ENCODE assay signal across 8 mouse cellular contexts in the genomic region with DNA sequence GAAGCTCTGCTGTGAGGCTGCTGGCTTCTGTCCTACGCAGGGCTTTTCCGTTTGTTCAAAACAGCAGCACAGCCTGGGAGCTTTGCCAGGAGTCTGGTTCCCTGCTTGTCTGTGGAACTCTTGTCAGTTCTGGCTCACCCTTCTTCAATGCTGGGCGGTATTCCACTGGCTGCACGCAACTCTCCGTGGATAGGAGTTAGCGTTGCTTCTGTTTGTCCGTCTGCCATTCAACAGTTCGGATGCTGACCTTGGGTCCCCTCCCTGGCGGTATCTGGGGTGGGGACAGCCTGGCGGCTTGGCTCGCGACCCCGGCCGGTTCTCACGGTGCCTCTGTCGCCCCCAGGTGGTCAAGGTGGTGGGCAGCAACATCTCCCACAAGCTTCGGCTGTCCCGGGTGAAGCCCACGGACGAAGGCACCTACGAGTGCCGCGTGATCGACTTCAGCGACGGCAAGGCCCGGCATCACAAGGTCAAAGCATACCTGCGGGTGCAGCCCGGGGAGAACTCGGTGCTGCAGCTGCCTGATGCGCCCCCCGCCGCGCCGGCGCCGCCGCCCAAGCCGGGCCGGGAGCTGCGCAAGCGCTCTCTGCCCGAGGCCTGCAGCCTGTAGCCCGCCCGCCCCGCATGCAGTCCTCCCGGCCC. TPM values are rescaled to one million over a fixed set of nuclear protein-coding genes. Genes with fewer than 3 reads are reported as not detected.
DNase-seq lines count a peak whose midpoint lies in the region; ATAC-seq and TF ChIP-seq lines count a peak whose summit lies in the region.

No protein-coding gene starts in this region.

- H3K27me3 ChIP-seq in hindbrain, embryonic 16.5 days (replicated peaks; ENCODE audit: control insufficient read depth, insufficient read depth, low read length), result 0 out of 2 replicates have a peak, but pooled peaks cover 3% of the 10 kb centered on the region

- no peak overlapping the region for H3K27ac ChIP-seq in gastrocnemius, adult 2 months
- peak overlapping the region; percentile 64 for H3K27ac ChIP-seq in hindbrain, embryonic 16.5 days (ENCODE audit: low read depth, low read length)

- H3K9ac ChIP-seq in hindbrain, embryonic 16.5 days (ENCODE audit: low read depth, low read length), result peak overlapping the region; percentile 67

- peak; percentile 85 for DNase-seq in ZHBTc4 (ENCODE audit: low read depth, low spot score)
- peak; percentile 75 for DNase-seq in cerebellum, postnatal 36 days
- peak; percentile 71 for DNase-seq in gastrocnemius, adult 2 months
- DNase-seq in left cerebral cortex, adult 18-20 months (ENCODE audit: low spot score in 2 of 2), result peak; percentile 82 to 90
- DNase-seq in lung, postnatal 36 days, result peak; percentile 85
- DNase-seq in right cerebral cortex, postnatal 10 days (ENCODE audit: low spot score in 2 of 2), result peak; percentile 93 to 95
- no peak for DNase-seq in c-Kit-positive CD71-positive TER-119-positive erythroid progenitor cells, embryonic 14.5 days (ENCODE audit: low spot score)

- H3K9me3 ChIP-seq in hindbrain, embryonic 16.5 days (ENCODE audit: control insufficient read depth, low read length), result no peaks in the 10 kb centered on the region

- H3K4me3 ChIP-seq in gastrocnemius, adult 2 months, result peak overlapping the region; percentile 75
- H3K4me3 ChIP-seq in hindbrain, embryonic 16.5 days (ENCODE audit: low read length), result peak overlapping the region; percentile 44

- H3K4me1 ChIP-seq in hindbrain, embryonic 16.5 days (ENCODE audit: control insufficient read depth, insufficient read depth, low read depth, low read length), result peaks cover 27% of the 10 kb centered on the region

- H3K4me2 ChIP-seq in hindbrain, embryonic 16.5 days (ENCODE audit: low read length), result peak overlapping the region; percentile 74

- ATAC-seq in hindbrain, embryonic 16.5 days, result peak; percentile 67

- TF ChIP-seq CTCF in gastrocnemius, adult 2 months (IDR thresholded peaks at IDR 0.05), result peak; percentile 86

- no peaks in the 10 kb centered on the region for H3K36me3 ChIP-seq in hindbrain, embryonic 16.5 days (ENCODE audit: control insufficient read depth, insufficient read depth, low read length)

- intact Hi-C loops in gastrocnemius, adult 2 months (cut with DNase I), result loop anchor here (1.0 kb wide), 1 partner anchor 308 kb away; no protein-coding TSS in a partner anchor

- WGBS in hindbrain, embryonic 16.5 days, result 1% methylated on average over 46 of the region's 47 CpGs

RNA-seq across cellular contexts. Expression of a gene that starts 29.2 kb away (rescaled TPM):
- not detected for total RNA-seq in gastrocnemius, adult 2 months (2021)
- polyA plus RNA-seq in hindbrain, embryonic 16.5 days (2015; fragmentation: Nextera tagmentation; extraction: Ambion mirVana), result 9.5 and 20.7 TPM in 2 replicates
- 100 to 1,000 TPM; 171 to 184 TPM for total RNA-seq in left cerebral cortex, adult 18-20 months (2021)

Comparison
In these comparisons a context has a peak if more than half of its experiments do, and no peak if none do; other contexts are left out.
1. RNA of a gene that starts 29.2 kb away (total RNA-seq): 171 to 184 TPM in left cerebral cortex, adult 18-20 months; not detected in gastrocnemius, adult 2 months; every median in the first group is over 100 times any median in the second.